Mouse (Mus musculus) left cerebral cortex, adult 18-20 months (tissue): ENCODE measurements around the gene Olfr644. TPM values are rescaled to one million over a fixed set of nuclear protein-coding genes. Genes with fewer than 3 reads are reported as not detected.

Experiments used
- DNase-seq, 2 experiments: peaks; one replicate each; pipeline ENCODE4 v3.0.0; 2021 to 2022; ENCODE audit warnings: low spot score in 2 of 2, mixed read lengths in 1 of 2
- long read RNA-seq, 2 experiments: library from polyadenylated mRNA; stranded (forward); transcript quantifications; one replicate each; pipeline ENCODE4 v2.0.0; 2021
- total RNA-seq, 2 experiments: library from RNA; stranded (reverse); gene quantifications; 2 replicates each; pipeline ENCODE4 v1.2.3; 2021

Olfr644 gene
- total RNA-seq: not detected
- long read RNA-seq, experiment 1: 0 reads
- long read RNA-seq, experiment 2: 0 reads

DNA sequence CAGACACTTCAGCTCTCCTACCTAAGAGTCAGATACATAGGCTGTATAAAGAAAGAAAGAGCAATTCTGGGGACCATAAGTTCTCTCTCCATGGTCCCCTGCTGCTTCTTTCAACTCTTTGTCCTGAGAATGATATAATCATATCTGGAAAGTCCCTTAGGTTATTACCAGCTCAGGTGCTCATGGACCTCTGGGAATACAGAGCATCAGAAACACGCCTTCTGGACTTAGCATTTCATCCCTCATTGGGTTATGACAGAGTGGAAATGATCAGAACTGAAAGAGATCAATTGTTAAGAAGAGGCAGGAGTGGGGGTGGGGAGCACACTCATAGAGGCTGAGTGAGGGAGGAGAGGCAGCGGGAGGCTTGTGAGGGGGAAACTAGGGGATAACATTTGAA is at the start of gene Olfr644:
Gene Olfr644, minus strand, starts transcription at position 101 of the 400 bp plus-strand sequence.
- DNase-seq: no peak

DNA sequence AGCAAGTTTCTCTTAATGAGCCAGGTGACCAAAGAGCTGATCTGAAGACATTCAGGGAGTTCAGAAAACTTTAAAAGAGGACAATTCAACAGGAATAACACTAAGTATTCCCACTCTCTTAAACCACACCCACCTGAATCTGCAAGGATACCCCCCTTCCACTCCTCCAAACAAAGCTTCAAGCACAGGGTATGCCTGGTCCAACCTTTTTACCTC is 33.0 kb upstream of the Olfr644 start, which contains the start of gene Olfr646:
Gene Olfr646, plus strand, starts transcription at position 117 of the 216 bp plus-strand sequence.
- no peak for DNase-seq

DNA sequence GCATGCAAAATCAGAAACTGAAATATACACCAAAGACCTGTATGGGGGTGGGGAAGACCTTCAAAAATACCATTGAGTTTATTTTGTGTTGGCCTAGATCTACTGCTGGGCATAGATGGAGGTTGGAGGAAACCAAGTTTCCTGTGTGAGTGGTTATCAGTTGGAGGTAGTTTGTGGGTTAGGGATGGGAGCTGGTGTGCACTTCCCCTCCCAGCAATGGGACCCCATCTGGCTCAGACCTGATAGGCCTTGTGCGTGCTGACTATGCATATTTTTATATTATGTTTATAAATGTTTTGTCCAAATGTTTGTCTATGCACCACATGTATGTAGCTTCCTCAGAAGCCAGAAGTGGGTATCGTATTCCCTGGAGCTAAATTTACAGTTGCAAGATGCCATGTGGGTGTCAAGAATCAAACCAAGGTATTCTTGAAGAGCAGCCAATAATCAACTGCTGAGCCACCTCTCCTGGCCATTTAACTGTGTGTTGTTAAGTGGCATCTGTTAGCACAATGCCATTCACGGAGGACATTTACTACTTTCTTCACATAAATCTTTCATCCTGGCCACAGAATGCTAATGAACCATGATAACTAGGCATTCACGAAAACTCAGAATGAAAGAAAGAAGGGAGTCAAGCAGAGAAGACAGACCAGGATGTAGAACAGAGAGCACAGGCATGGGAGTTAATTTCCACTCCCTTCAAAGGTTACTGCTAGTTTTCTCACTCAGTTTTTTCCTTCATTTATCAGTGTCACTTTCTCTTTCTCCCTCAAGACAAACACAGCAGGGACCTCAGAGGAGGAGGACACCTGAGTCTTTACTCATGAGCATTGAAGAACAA is 32.5 kb upstream of the Olfr644 start:
- no peak for DNase-seq

DNA sequence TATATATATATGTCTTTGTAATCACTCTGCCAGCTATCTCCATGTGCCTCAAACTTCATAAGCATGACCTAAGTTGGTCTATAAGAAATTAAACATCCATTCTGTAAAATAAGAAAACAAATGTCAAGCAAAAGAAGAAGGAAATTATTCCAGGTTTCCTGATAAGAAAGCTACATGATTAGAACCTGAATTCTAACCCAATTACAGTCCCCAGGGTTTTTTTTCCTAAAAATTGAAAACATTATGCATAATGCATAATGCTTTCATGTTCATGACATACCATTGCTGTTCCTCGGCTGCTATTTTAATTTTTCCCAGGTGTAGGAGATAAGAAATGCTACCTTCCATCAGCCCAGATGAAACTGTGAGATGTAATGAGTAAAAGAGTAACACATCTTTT is 13.7 kb upstream of the Olfr644 start, which contains the start of gene Olfr645:
Gene Olfr645, minus strand, starts transcription at position 101 of the 400 bp plus-strand sequence.
- no peak for DNase-seq

DNA sequence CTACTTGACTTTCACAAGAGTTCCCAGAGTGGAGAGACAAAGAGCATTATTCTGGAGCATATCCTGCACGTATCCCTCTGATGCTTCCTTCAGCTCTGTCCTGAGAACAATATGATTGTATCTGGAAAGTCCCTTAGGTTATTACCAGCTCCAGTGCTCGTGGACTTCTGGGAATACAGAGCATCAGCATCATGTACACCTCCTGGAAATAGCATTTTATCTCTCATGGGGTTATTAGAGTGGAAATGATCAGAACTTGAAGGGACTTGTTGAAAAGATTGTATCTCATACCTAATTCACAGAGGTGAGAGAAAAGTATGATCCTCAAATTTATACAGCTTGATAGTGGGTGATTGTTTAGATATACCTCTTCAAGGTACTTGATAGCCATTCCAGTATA is 10.3 kb downstream of the Olfr644 start, which contains the start of gene 4930516K23Rik:
Gene 4930516K23Rik, minus strand, starts transcription at position 101 of the 400 bp plus-strand sequence.
- DNase-seq: no peak

DNA sequence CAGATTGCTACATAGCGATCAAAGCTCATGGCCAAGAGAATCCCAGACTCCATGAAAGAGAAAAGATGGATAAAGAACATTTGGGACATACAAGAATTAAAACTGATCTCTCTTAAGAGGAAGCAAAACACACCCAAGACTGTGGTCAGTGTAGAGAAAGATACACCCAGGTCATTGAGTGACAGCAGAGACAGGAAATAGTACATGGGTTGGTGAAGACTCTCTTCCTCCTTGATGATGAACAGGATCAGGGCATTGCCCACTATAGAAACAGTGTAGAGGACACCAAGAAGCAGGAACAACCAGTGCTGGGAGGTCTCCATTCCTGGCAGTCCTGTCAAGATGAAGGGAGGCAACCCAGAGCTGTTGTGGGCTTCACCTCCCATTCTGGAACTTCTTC is 12.5 kb downstream of the Olfr644 start:
- DNase-seq: no peak

DNA sequence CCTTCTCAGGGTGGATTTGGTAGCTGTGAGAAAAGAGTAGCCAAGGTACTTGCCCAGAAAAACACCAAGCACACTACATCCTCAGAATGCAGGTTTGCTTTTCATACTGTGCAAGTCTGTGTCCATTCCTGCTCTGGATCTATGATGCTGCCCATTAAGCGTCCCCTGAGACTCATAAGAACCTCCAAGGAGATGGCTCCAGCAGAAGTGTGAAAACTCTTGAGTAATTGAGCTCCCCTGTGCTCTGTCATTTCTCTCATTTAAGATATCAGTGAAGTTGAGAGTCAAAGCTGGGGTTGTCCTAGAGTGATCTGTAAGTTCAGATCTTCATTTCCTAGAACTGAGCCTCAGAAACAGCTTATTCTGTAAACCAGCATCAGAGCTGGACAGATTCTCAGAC is 19.1 kb downstream of the Olfr644 start, which contains the start of gene Olfr642:
Gene Olfr642, minus strand, starts transcription at position 101 of the 400 bp plus-strand sequence.
- DNase-seq: no peak

DNA sequence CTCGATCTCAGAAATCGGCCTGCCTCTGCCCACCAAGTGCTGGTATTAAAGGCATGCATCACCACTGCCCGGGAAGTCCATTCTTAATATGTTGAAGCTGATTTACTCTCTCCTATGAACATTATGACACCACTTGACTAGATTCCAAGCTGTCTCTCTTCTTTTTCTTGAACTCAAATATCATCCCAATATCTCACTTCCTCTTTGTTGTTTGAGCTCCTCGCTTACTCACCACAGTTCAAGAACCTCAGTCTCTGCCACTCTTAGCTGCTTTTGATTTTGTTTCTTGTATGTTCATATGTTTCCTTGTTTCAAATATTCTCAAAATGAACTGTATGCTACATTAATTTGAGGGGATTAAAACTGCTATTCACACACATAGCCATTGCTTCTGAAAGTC is 20.9 kb downstream of the Olfr644 start:
- DNase-seq: no peak

DNA sequence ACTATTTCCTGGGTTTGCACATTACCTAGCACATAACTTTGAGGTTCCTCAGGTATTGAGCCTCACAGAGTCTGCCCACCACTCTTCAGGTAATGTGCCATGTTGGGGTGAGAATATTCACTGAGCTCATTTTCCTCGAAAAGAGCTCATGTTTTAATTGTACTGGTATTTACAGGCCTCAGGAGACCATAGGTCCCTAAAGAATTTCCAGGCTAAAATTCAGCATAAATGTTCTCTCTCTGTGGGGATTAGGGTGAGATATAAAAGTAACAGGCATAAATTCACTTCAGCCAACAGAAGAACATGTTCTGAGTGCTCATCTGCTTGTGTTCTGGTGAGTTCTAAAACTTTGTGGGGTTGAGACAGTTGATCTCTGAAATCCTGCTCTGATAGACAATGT is 36.5 kb downstream of the Olfr644 start, which contains the start of gene Olfr641:
Gene Olfr641, plus strand, starts transcription at position 301 of the 400 bp plus-strand sequence.
- no peak for DNase-seq

DNA sequence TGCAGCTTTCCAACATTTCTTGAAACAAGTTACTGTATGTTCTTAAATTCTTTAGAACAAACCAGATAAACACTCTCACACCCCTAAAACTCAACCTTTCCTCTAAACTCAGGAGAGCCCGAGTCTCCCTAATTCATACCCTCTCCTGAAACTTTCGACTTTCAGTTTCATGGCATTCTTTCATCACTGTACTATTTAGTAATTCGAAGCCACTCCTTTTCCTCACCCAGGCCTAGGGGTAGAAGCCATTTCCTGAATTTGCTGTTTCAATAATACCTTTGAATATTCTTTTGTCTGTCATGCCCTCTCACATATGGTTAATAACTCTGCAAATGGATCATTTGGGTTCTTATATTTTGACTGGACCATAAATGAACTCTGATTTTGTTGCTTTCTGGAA is 44.7 kb downstream of the Olfr644 start:
- no peak for DNase-seq

DNA sequence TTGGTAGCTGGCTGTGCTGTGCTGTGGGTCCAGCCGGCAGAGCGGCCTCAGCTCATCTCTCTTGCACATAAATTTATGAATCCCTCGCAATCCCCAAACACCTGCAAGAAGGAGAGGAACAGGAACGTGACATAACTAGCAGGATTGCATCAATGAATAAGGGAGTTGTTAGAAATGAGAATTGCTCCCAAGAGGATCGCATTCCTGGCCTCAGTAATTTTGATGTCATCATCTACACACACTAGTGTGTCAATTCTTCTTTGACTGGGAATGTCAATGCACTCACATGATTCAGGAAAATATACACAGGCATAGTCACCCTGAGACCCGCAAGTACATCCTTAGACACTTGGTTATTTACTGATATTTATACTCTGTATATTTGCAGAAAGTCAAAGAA is 46.2 kb downstream of the Olfr644 start, which contains the start of gene Olfr640:
Gene Olfr640, minus strand, starts transcription at position 101 of the 400 bp plus-strand sequence.
- no peak for DNase-seq

DNA sequence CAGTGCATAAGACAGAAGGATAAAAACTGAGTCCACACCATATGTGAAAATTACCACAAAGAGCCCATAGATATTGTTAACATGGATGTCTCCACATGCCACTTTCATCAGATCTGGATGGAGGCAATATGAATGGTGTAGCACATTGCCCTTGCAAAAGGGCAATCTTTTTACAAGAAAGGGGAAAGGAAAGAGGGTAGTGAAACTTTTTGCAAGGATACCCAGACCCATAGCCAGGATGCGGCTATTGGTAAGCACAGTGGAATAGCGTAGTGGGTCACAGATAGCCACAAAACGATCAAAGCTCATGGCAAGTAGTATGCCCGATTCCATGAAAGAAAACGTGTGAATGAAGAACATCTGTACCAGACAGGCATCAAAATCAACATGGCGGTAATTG is 50.0 kb downstream of the Olfr644 start:
- DNase-seq: no peak

DNA sequence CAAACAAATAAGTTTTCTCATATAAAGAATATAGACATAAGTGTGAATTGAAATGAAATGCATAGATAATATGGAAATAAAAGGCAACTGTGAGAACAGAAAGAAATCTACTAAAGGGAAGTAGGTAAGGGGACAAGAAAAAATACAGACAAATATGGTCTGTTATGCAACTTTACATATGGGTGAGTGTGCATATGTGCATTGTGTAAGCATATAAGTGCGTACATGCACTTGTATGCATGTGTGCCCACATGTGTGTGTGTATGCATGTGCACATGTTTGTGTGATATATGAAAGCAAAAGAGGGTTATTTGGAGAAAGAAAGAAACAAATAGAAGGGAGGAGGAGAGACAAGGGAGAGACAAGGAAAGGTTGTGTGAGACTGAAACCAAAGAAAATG is 52.7 kb downstream of the Olfr644 start:
- DNase-seq: no peak

DNA sequence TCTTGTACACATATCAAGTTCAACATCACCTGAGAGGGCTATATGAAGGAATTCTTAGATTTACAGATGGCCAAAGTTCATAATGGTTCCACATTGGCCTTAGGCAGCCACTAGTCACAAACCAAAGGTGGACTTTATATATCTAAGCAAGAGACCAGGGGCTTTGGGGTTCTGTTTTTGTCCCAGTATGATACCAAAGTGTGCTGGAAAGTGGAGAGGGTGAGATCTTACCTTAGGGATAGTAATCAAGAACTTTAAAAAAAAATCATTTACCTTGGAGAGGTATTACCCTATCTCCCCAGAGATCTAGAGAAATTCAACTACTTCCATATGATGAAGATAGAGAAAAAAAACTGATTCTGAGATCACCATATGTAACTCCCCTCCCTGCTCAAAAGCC is 54.5 kb downstream of the Olfr644 start, which contains the start of gene Olfr639:
Gene Olfr639, minus strand, starts transcription at position 101 of the 400 bp plus-strand sequence.
- DNase-seq: no peak

Other genes with a start within 250 kb of the Olfr644 start
- gene Hbb-bs, start 243.8 kb downstream of the Olfr644 start, total RNA-seq: 100 to 1,000 TPM; 337 to 460 TPM
- gene Hbb-bh2, start 231.3 kb downstream of the Olfr644 start, total RNA-seq: not detected
- not detected for gene Hbb-bh1, start 228.7 kb downstream of the Olfr644 start, total RNA-seq
- not detected for gene Hbb-y, start 218.7 kb downstream of the Olfr644 start, total RNA-seq
- not detected for gene Olfr66, start 185.6 kb downstream of the Olfr644 start, total RNA-seq
- not detected for gene Olfr64, start 177.4 kb downstream of the Olfr644 start, total RNA-seq
- not detected for gene Olfr65, start 168.4 kb downstream of the Olfr644 start, total RNA-seq
- not detected for gene Olfr631, start 143.0 kb downstream of the Olfr644 start, total RNA-seq
- not detected for gene Olfr632, start 137.5 kb downstream of the Olfr644 start, total RNA-seq
- not detected for gene Olfr633, start 127.4 kb downstream of the Olfr644 start, total RNA-seq
- under 1 TPM in 1 of 2 experiments, not detected in 1; 0.05 TPM for gene Olfr635, start 100.7 kb downstream of the Olfr644 start, total RNA-seq
- gene Olfr638, start 73.1 kb downstream of the Olfr644 start, total RNA-seq: not detected
- under 1 TPM; 0.07 to 0.09 TPM for gene Olfr639, start 54.6 kb downstream of the Olfr644 start, total RNA-seq
- not detected for gene Olfr640, start 46.3 kb downstream of the Olfr644 start, total RNA-seq
- not detected for gene Olfr641, start 36.4 kb downstream of the Olfr644 start, total RNA-seq
- not detected for gene Olfr642, start 19.2 kb downstream of the Olfr644 start, total RNA-seq
- not detected for gene 4930516K23Rik, start 10.4 kb downstream of the Olfr644 start, total RNA-seq
- not detected for gene Olfr645, start 13.6 kb upstream of the Olfr644 start, total RNA-seq
- gene Olfr646, start 33.0 kb upstream of the Olfr644 start, total RNA-seq: not detected
- gene Ubqln5, start 58.0 kb upstream of the Olfr644 start, total RNA-seq: not detected
- gene Olfr643, start 65.5 kb upstream of the Olfr644 start, total RNA-seq: not detected
- not detected for gene Ubqln3, start 71.4 kb upstream of the Olfr644 start, total RNA-seq
- gene Ubqlnl, start 78.7 kb upstream of the Olfr644 start, total RNA-seq: not detected
- not detected for gene Olfm5, start 93.0 kb upstream of the Olfr644 start, total RNA-seq
- under 1 TPM; 0.21 to 0.26 TPM for gene Olfr648, start 111.5 kb upstream of the Olfr644 start, total RNA-seq
- not detected for gene Olfr649, start 124.1 kb upstream of the Olfr644 start, total RNA-seq
- gene Trim6, start 146.9 kb upstream of the Olfr644 start, total RNA-seq: not detected
- gene Trim34a, start 172.6 kb upstream of the Olfr644 start, total RNA-seq: 1 to 10 TPM in 1 of 2 experiments, under 1 TPM in 1; 1.00 to 1.3 TPM
- under 1 TPM; 0.37 to 0.63 TPM for gene Trim5, start 216.2 kb upstream of the Olfr644 start, total RNA-seq
- gene Trim12a, start 243.6 kb upstream of the Olfr644 start, total RNA-seq: 1 to 10 TPM; 2.2 to 2.6 TPM